Mouse (Mus musculus) cortical plate, adult 2 months (tissue): ENCODE data around the gene Gm44503.

ENCODE experiments used
- CTCF ChIP-seq: fragments of 200-500 bp; IDR thresholded peaks from 2 replicates; pipeline ENCODE4 v1.5.1; 2011; ENCODE audit warnings: mild to moderate bottlenecking, control low read depth, low read length; ENCODE audit not compliant: insufficient read depth; ENCODE audit errors: extremely low read depth
- POLR2A ChIP-seq: fragments of 200-500 bp; IDR thresholded peaks from 2 replicates; pipeline ENCODE4 v1.6.1; 2011; ENCODE audit warnings: mild to moderate bottlenecking, low read length, control low read depth; ENCODE audit not compliant: insufficient read depth; ENCODE audit errors: extremely low read depth

DNA sequence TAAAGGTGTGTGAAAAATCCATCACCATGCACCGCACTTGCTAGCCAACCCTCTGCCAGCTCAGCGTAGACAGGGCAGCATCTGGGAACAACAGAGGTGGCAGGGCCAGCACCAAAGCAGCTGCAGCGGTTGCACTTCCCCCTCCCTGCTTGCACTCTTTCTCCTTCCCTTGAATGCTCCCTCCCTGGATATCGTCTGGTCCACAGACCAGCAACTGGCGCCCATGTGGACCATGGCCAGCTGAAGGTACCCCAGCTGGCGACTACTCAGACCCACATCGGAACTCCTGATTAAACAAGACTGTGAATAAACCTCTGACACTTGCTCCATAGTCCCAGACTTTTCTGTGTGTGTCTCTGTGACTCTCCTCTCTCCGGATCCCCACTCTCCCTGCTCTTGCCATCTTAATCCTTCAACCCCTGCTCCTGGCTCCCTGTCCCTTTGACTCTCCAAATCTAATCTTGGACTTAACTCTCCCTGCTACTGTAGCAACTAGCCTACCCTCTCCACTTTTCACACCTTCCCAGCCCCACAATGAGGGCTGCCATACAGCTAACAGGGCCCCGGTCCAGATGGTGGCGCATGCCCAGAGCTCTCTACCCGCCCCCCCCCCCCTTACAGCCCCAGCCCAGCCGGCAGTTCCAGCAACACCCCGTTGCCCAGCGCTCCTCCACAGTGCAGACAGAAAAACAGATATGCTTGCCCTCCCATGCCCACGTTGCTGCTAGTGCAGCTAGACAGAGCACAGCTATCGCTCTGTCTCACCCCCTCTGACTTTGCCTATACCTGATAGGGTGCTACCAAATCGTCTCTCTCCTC is 67.4 kb downstream of the Gm44503 start:
- TF ChIP-seq CTCF (no peak), POLR2A (no peak)
